Mouse (Mus musculus) neural tube, embryonic 15.5 days (tissue): Measurements from ENCODE around the gene Emp1. TPM values are rescaled to one million over a fixed set of nuclear protein-coding genes. Genes with fewer than 3 reads are reported as not detected.

ENCODE experiments used
- ATAC-seq: fragments of 200-750 bp; cut with Nextera tagmentation; 2 replicates; pipeline ENCODE4 v1.8.0; 2017; ENCODE audit warnings: mild to moderate bottlenecking, moderate TSS enrichment, moderate library complexity; ENCODE audit not compliant: low FRiP score
- H3K27ac ChIP-seq: fragments of 300-500 bp; sonication (generic); replicated peaks from 2 replicates; pipeline ENCODE4 v1.5.1; 2015; ENCODE audit warnings: mild to moderate bottlenecking, inconsistent platforms
- H3K27me3 ChIP-seq: fragments of 300-500 bp; sonication (generic); replicated peaks from 2 replicates; pipeline ENCODE4 v1.6.1; 2015; ENCODE audit warnings: inconsistent platforms
- H3K36me3 ChIP-seq: fragments of 300-500 bp; sonication (generic); 2 replicates; pipeline ENCODE4 v1.6.1; 2015; ENCODE audit warnings: inconsistent platforms
- H3K4me1 ChIP-seq: fragments of 300-500 bp; sonication (generic); 2 replicates; pipeline ENCODE4 v1.6.1; 2015; ENCODE audit warnings: inconsistent platforms
- H3K4me2 ChIP-seq: fragments of 300-500 bp; sonication (generic); 2 replicates; pipeline ENCODE4 v1.6.1; 2015; ENCODE audit warnings: inconsistent platforms, mild to moderate bottlenecking, moderate library complexity
- H3K4me3 ChIP-seq: fragments of 300-500 bp; sonication (generic); replicated peaks from 2 replicates; pipeline ENCODE4 v1.5.1; 2015; ENCODE audit warnings: mild to moderate bottlenecking, inconsistent platforms
- H3K9ac ChIP-seq: fragments of 300-500 bp; sonication (generic); replicated peaks from 2 replicates; pipeline ENCODE4 v1.6.1; 2015; ENCODE audit warnings: mild to moderate bottlenecking, inconsistent platforms
- H3K9me3 ChIP-seq: fragments of 300-500 bp; sonication (generic); replicated peaks from 2 replicates; pipeline ENCODE4 v1.6.1; 2016; ENCODE audit warnings: inconsistent platforms
- WGBS: fragments of 180-500 bp; shearing (Covaris S2); methylation state at CpG from one replicate; pipeline ENCODE4 v1.1.7; 2015; ENCODE audit warnings: mixed read lengths; 5-methylcytosine and 5-hydroxymethylcytosine counted together
- polyA plus RNA-seq: library from polyadenylated mRNA; unstranded; fragments of >200 nt; fragmentation: Nextera tagmentation; extraction: Ambion mirVana; gene quantifications from 2 replicates; pipeline ENCODE4 v1.2.1, GENCODE M21; 2015

Emp1 gene
- polyA plus RNA-seq, 1 experiment from 2014 or later, result 12.3 TPM

DNA sequence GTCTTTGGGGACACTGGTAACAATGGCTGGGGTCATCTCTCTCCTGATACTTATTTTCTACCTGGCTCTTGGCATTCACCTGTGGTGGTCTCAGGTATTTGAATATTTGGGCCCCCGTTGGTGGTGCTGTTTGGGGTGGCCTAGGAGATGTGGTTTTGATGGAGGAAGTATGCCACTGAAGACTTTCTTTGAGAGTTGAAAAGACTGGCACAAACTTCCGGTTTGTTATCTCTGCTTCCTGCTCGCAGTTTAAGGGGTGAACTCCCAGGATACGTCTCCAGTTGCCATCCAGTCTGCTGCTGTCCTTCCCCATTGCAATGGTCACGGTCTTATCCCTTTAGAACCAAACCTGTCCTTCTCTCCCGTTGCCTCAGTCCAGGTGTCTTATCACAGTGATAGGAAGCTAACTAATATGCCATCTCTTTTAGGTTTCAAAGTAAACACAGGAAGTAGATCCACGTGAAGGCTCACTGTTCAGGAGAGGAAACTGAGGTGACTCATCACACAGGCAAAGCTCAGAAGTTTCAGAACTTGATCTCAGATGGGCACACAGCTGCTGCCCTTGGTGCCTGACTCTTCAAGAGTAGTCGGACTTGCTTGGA is 56.0 kb downstream of the Emp1 start:
- WGBS, result 91% methylated on average over 8 of the region's 8 CpGs
- ATAC-seq, result no peak
- no peak overlapping the region for H3K4me2 ChIP-seq
- no peak overlapping the region for H3K27ac ChIP-seq
- H3K9ac ChIP-seq, result no peak overlapping the region
- H3K36me3 ChIP-seq, result no peaks in the 10 kb centered on the region
- H3K4me3 ChIP-seq, result no peak overlapping the region
- no peaks in the 10 kb centered on the region for H3K9me3 ChIP-seq
- no peaks in the 10 kb centered on the region for H3K27me3 ChIP-seq
- H3K4me1 ChIP-seq, result 0 out of 2 replicates have a peak, but pooled peaks cover 2% of the 10 kb centered on the region

- Histone ChIP-seq H3K27ac (no peak overlapping the region), H3K27me3 (no peaks in the 10 kb centered on the region), H3K4me3 (no peak overlapping the region), H3K36me3 (no peaks in the 10 kb centered on the region), H3K9me3 (0 out of 2 replicates have a peak, but pooled peaks cover 4% of the 10 kb centered on the region), H3K4me1 (no peaks in the 10 kb centered on the region), H3K4me2 (no peak overlapping the region), H3K9ac (no peak overlapping the region)
- 88% methylated on average over 2 of the region's 2 CpGs for WGBS
- ATAC-seq, result no peak
Observed at GRCm38 (mm10) chr6:135428246-135428645, 65.9 kb downstream of the Emp1 start.

- 52% methylated on average over 8 of the region's 8 CpGs for WGBS
- no peak for ATAC-seq
Observed at GRCm38 (mm10) chr6:135429268-135429909, 67.0 kb downstream of the Emp1 start.

DNA sequence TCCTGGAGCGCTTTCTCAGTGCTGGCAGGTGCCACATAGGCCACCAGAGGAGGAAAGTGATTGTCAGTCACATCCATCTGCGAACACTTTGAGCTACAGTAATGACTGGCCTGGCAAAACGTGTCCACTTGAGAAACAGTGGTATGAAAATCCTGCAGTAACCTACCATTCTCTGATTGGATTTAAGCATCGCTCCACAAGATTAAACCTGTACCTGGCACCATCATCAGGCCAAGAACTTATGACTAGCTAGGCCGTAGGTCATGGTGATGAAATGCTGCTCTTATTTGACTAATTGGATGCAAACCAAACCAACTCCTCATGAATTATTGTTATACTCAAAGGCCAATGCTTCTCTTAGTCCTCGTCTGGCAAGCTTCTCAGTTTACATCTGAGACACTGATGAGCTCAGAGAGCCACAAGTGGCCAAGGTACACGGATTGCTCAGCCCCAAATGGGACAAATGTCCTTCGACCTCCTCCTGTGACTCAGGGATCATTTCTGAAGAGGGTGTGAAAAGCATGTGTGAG is 68.2 kb downstream of the Emp1 start:
- no peaks in the 10 kb centered on the region for H3K36me3 ChIP-seq
- no peak overlapping the region for H3K27ac ChIP-seq
- no peak overlapping the region for H3K4me3 ChIP-seq
- no peak for ATAC-seq
- no peak overlapping the region for H3K9ac ChIP-seq
- H3K27me3 ChIP-seq, result no peaks in the 10 kb centered on the region
- WGBS, result 82% methylated on average over 8 of the region's 8 CpGs
- H3K4me1 ChIP-seq, result no peaks in the 10 kb centered on the region
- no peak overlapping the region for H3K4me2 ChIP-seq
- H3K9me3 ChIP-seq, result no peaks in the 10 kb centered on the region

More at GRCm38 (mm10) chr6:135429268-135429909, 67.0 kb downstream of the Emp1 start:
- H3K4me1 ChIP-seq, result no peaks in the 10 kb centered on the region
- no peak overlapping the region for H3K4me2 ChIP-seq
- no peak overlapping the region for H3K27ac ChIP-seq
- H3K9me3 ChIP-seq, result no peaks in the 10 kb centered on the region
- H3K27me3 ChIP-seq, result no peaks in the 10 kb centered on the region
- H3K9ac ChIP-seq, result no peak overlapping the region
- H3K4me3 ChIP-seq, result no peak overlapping the region
- H3K36me3 ChIP-seq, result no peaks in the 10 kb centered on the region

Other genes starting within 250 kb of the Emp1 start
- gene Gprc5d, start 244.3 kb upstream of the Emp1 start, polyA plus RNA-seq, result not detected in 2 replicates
- gene Fam234b, start 164.6 kb upstream of the Emp1 start, polyA plus RNA-seq, result 99.6 and 105 TPM in 2 replicates
- 6.2 and 10.8 TPM in 2 replicates for gene Hebp1, start 164.5 kb upstream of the Emp1 start, polyA plus RNA-seq
- gene Gsg1, start 108.2 kb upstream of the Emp1 start, polyA plus RNA-seq, result 0.59 TPM in 1 of 2 replicates, not detected in the other
- 0.14 TPM in 1 of 2 replicates, not detected in the other for gene Pbp2, start 52.1 kb upstream of the Emp1 start, polyA plus RNA-seq